Mouse (Mus musculus): Measurements from ENCODE around the gene Lgmn. TPM values are rescaled to one million over a fixed set of nuclear protein-coding genes. Genes with fewer than 3 reads are reported as not detected.

The Lgmn gene
- polyA plus RNA-seq, 1 experiment from 2014 or later: 62.5 TPM

DNA sequence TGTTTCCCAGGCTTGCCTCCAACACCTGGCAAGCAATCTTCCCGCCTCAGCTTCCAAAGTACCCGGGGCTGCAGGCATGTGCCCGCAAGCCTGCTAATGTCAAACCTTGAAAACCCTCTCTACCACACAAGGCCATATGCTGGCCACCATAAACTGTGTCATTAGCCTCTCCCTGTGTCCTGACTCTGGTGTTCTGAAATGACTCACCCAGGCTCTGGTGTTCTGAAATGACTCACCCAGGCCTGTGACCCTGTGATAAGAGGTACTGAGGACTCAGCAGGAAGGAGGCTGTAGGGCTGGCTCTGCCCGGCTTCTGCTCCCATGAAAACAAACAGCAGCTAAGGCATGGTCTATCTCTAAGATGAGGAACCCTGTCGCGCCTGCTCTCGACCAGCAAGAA lies 13.3 kb downstream of the Lgmn start:
- Histone ChIP-seq H3K27ac (no peak overlapping the region), H3K9me3 (peaks cover 3% of the 10 kb centered on the region; the same call in 1 of the 2 replicates), H3K36me3 (peaks cover 31% of the 10 kb centered on the region), H3K4me3 (no peak overlapping the region), H3K27me3 (ENCODE audit: insufficient read depth, poor library complexity, severe bottlenecking) (no peaks in the 10 kb centered on the region), H3K4me1 (replicated peaks) (no peaks in the 10 kb centered on the region)
- 91% methylated on average over 7 of the region's 7 CpGs for WGBS
- DNase-seq (ENCODE audit: low spot score): no peak

- no peak for DNase-seq (ENCODE audit: low spot score)
- WGBS: 89% methylated on average over 4 of the region's 4 CpGs
Measured at GRCm38 (mm10) chr12:102425048-102425578, 14.5 kb downstream of the Lgmn start.

GRCm38 (mm10) chr12:102424456-102424855 lies 15.2 kb downstream of the Lgmn start:
- Histone ChIP-seq H3K27me3 (ENCODE audit: insufficient read depth, poor library complexity, severe bottlenecking) (no peaks in the 10 kb centered on the region), H3K36me3 (peaks cover 33% of the 10 kb centered on the region), H3K4me1 (replicated peaks) (peaks cover 5% of the 10 kb centered on the region), H3K9me3 (peaks cover 3% of the 10 kb centered on the region; the same call in 1 of the 2 replicates), H3K4me3 (no peak overlapping the region), H3K27ac (no peak overlapping the region)
- DNase-seq (ENCODE audit: low spot score): no peak
- WGBS: 89% methylated on average over 2 of the region's 2 CpGs

More at GRCm38 (mm10) chr12:102425048-102425578, 14.5 kb downstream of the Lgmn start:
- Histone ChIP-seq H3K36me3 (peaks cover 33% of the 10 kb centered on the region), H3K4me1 (replicated peaks) (no peaks in the 10 kb centered on the region), H3K4me3 (no peak overlapping the region), H3K27ac (no peak overlapping the region), H3K27me3 (ENCODE audit: insufficient read depth, poor library complexity, severe bottlenecking) (no peaks in the 10 kb centered on the region), H3K9me3 (peaks cover 3% of the 10 kb centered on the region; the same call in 1 of the 2 replicates)

- 90% methylated on average over 8 of the region's 8 CpGs for WGBS
- H3K9me3 ChIP-seq: peaks cover 3% of the 10 kb centered on the region; the same call in 1 of the 2 replicates
- H3K4me3 ChIP-seq: no peak overlapping the region
- peaks cover 6% of the 10 kb centered on the region for H3K4me1 ChIP-seq (replicated peaks)
- DNase-seq (ENCODE audit: low spot score): no peak
- H3K36me3 ChIP-seq: peaks cover 33% of the 10 kb centered on the region
- H3K27ac ChIP-seq: no peak overlapping the region
- H3K27me3 ChIP-seq (ENCODE audit: insufficient read depth, poor library complexity, severe bottlenecking): no peaks in the 10 kb centered on the region
Measured at GRCm38 (mm10) chr12:102423625-102424024, 16.0 kb downstream of the Lgmn start.

DNA sequence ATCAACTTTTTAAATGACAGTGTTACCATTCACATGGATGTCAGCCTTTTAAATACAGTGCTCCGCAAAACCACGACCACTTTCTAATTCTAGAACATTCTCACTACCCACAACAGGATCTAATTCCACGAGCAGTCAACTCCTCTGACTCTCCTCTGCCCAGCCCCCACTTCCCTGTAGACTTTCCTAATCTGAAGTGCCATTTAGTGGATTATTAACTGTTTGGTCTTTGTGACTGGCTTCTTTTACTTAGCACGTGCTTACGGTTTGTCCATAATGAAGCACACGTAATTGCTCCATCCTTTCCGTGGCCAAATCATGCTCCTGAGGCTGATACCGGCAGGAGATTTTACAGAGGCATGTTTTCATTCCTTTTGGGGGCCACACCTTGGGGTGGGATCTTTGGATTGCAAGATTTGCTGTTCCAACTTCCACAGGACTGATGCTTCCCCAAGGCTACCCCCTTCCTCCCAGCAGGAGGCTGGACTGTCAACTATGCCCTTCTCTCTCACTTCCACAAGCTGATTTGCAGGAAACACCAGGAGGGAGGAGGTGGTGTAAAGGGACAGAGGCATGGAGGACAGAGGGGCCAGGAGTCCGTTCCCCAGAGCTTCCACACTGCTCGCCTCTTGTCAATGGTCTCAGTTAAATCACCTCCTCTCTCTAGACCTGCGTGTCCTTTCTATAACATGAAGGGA lies 16.8 kb downstream of the Lgmn start:
- Histone ChIP-seq H3K27ac (no peak overlapping the region), H3K36me3 (peaks cover 33% of the 10 kb centered on the region), H3K9me3 (peaks cover 3% of the 10 kb centered on the region; the same call in 1 of the 2 replicates), H3K4me3 (no peak overlapping the region), H3K4me1 (replicated peaks) (peaks cover 6% of the 10 kb centered on the region), H3K27me3 (ENCODE audit: insufficient read depth, poor library complexity, severe bottlenecking) (no peaks in the 10 kb centered on the region)
- 91% methylated on average over 11 of the region's 11 CpGs for WGBS
- no peak for DNase-seq (ENCODE audit: low spot score)

GRCm38 (mm10) chr12:102422065-102422464 lies 17.5 kb downstream of the Lgmn start:
- Histone ChIP-seq H3K9me3 (peaks cover 3% of the 10 kb centered on the region; the same call in 1 of the 2 replicates), H3K27me3 (ENCODE audit: insufficient read depth, poor library complexity, severe bottlenecking) (no peaks in the 10 kb centered on the region), H3K36me3 (peaks cover 33% of the 10 kb centered on the region), H3K4me3 (no peak overlapping the region), H3K4me1 (replicated peaks) (peaks cover 6% of the 10 kb centered on the region), H3K27ac (no peak overlapping the region)
- WGBS: 89% methylated on average over 6 of the region's 6 CpGs
- no peak for DNase-seq (ENCODE audit: low spot score)

DNA sequence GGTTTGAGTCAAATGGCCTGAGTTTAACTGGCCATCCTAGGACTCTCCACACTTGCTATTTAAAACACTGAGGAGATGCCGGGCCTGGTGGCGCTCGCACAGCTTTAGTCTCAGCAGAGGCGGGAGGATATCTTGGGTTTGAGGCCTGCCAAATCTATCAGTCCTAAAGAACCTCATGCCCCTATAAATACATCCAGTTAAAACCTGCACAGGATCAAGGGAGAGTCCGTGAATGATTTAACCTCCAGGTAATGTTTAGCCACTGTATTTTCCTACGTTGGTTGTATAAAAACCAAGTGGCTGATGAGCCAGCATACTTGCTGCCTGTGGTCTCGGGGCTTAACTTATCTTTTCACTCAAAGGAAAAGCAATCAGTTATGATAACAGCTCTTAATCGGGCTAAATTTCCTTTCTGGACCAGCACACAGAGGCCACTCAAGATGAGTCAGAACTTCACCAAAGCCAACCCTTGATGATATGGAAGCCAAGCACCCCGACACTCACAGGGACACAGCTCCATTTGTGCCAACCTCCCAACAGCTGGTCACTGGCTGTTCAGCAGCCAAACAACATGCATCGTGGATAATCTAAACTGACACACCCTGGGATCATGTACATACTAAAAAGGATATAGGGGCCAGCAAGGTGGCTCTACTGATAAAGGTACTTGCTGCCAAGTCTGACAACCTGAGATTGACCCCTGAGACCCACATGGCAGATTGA lies 19.3 kb downstream of the Lgmn start:
- Histone ChIP-seq H3K36me3 (peaks cover 24% of the 10 kb centered on the region), H3K9me3 (no peaks in the 10 kb centered on the region), H3K27me3 (ENCODE audit: insufficient read depth, poor library complexity, severe bottlenecking) (no peaks in the 10 kb centered on the region), H3K27ac (no peak overlapping the region), H3K4me1 (replicated peaks) (peaks cover 14% of the 10 kb centered on the region), H3K4me3 (no peak overlapping the region)
- 93% methylated on average over 10 of the region's 10 CpGs for WGBS
- DNase-seq (ENCODE audit: low spot score): no peak

- peak overlapping the region; percentile 62 for H3K27ac ChIP-seq
- no peak for DNase-seq (ENCODE audit: low spot score)
Measured at GRCm38 (mm10) chr12:102419544-102419943, 20.1 kb downstream of the Lgmn start.

GRCm38 (mm10) chr12:102417701-102418100 lies 21.9 kb downstream of the Lgmn start:
- no peaks in the 10 kb centered on the region for H3K9me3 ChIP-seq
- H3K27me3 ChIP-seq (ENCODE audit: insufficient read depth, poor library complexity, severe bottlenecking): no peaks in the 10 kb centered on the region
- no peak overlapping the region for H3K27ac ChIP-seq
- no peak for DNase-seq (ENCODE audit: low spot score)
- WGBS: 89% methylated on average over 6 of the region's 6 CpGs
- peaks cover 21% of the 10 kb centered on the region for H3K36me3 ChIP-seq
- no peak overlapping the region for H3K4me3 ChIP-seq
- peaks cover 14% of the 10 kb centered on the region for H3K4me1 ChIP-seq (replicated peaks)

More at GRCm38 (mm10) chr12:102419544-102419943, 20.1 kb downstream of the Lgmn start:
- peaks cover 24% of the 10 kb centered on the region for H3K36me3 ChIP-seq
- peaks cover 14% of the 10 kb centered on the region for H3K4me1 ChIP-seq (replicated peaks)
- H3K9me3 ChIP-seq: no peaks in the 10 kb centered on the region
- H3K4me3 ChIP-seq: no peak overlapping the region
- WGBS: 64% methylated on average over 3 of the region's 3 CpGs
- H3K27me3 ChIP-seq (ENCODE audit: insufficient read depth, poor library complexity, severe bottlenecking): no peaks in the 10 kb centered on the region

- Histone ChIP-seq H3K4me3 (no peak overlapping the region), H3K36me3 (peaks cover 16% of the 10 kb centered on the region), H3K9me3 (no peaks in the 10 kb centered on the region), H3K4me1 (replicated peaks) (peaks cover 14% of the 10 kb centered on the region), H3K27ac (peak overlapping the region; percentile 23; the same call in 1 of the 2 replicates), H3K27me3 (ENCODE audit: insufficient read depth, poor library complexity, severe bottlenecking) (no peaks in the 10 kb centered on the region)
- WGBS: 70% methylated on average over 7 of the region's 7 CpGs
- DNase-seq (ENCODE audit: low spot score): no peak
Measured at GRCm38 (mm10) chr12:102416955-102417510, 22.6 kb downstream of the Lgmn start.

DNA sequence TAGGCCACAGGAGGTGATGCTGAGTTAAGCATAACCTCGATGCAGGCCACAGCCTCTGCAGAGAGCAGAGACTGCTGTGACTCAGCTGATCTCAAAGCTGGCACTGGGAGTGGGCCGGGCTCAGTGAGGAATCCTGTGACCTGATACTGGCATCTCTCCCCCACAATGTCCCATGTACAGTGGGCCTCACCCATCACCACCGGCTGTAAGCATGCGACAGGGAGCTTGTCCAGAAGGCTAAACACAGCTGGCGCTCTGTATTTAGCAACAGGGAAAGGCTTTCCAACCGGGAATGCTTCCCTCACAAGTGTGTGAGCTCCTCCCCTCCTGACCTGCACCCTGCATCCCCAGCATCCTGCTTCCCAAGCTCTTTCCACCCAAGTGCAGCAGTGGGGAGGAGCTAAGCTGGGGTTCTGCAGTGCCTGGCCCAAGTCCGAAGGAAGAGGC lies 23.2 kb downstream of the Lgmn start:
- Histone ChIP-seq H3K9me3 (no peaks in the 10 kb centered on the region), H3K27ac (peak overlapping the region; percentile 23; the same call in 1 of the 2 replicates), H3K4me1 (replicated peaks) (peaks cover 14% of the 10 kb centered on the region), H3K4me3 (no peak overlapping the region), H3K27me3 (ENCODE audit: insufficient read depth, poor library complexity, severe bottlenecking) (no peaks in the 10 kb centered on the region), H3K36me3 (peaks cover 10% of the 10 kb centered on the region)
- WGBS: 49% methylated on average over 7 of the region's 7 CpGs
- no peak for DNase-seq (ENCODE audit: low spot score)

DNA sequence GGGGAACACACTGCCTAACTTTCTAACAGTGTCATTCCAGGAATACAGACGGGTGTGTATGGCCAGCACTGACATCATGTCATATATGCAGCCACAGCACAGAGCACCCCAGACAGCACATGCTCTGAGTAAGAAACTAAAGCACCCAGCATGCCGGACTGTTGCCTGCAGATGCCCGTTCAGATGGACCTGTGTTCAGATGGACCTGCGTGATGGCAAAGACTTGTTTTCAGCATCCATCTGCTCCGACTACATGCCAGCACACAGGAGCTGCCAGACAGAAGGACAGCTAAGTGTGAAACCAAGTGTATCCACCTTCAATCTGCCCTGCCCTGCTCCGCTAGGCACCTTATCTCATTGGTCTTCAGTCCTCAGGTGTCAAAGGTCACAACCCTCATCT lies 24.9 kb downstream of the Lgmn start:
- 93% methylated on average over 6 of the region's 6 CpGs for WGBS
- H3K36me3 ChIP-seq: peaks cover 8% of the 10 kb centered on the region
- DNase-seq (ENCODE audit: low spot score): no peak

More for the DNA sequence above, 24.9 kb downstream of the Lgmn start:
- H3K27me3 ChIP-seq (ENCODE audit: insufficient read depth, poor library complexity, severe bottlenecking): no peaks in the 10 kb centered on the region
- H3K27ac ChIP-seq: no peak overlapping the region
- H3K4me3 ChIP-seq: no peak overlapping the region
- H3K9me3 ChIP-seq: no peaks in the 10 kb centered on the region
- H3K4me1 ChIP-seq (replicated peaks): peaks cover 11% of the 10 kb centered on the region
